Mouse (Mus musculus) hindbrain, postnatal 0 days (tissue): ENCODE data around the gene Slc25a1. TPM values are rescaled to one million over a fixed set of nuclear protein-coding genes. Genes with fewer than 3 reads are reported as not detected.

Source experiments
- ATAC-seq: fragments of 200-750 bp; cut with Nextera tagmentation; 2 replicates; pipeline ENCODE4 v1.8.0; 2017; ENCODE audit warnings: mild to moderate bottlenecking, moderate TSS enrichment, moderate library complexity
- DNase-seq: peaks from one replicate; pipeline ENCODE4 v3.0.0-alpha.2; 2015; ENCODE audit warnings: low spot score
- H3K27ac ChIP-seq: fragments of 300-500 bp; sonication (generic); 2 replicates; pipeline ENCODE4 v1.5.1; 2014; ENCODE audit warnings: mild to moderate bottlenecking
- H3K27me3 ChIP-seq: fragments of 300-500 bp; sonication (generic); 2 replicates; pipeline ENCODE4 v1.6.1; 2014; ENCODE audit warnings: low read length, mixed read lengths; ENCODE audit not compliant: insufficient read depth
- H3K36me3 ChIP-seq: fragments of 300-500 bp; sonication (generic); 2 replicates; pipeline ENCODE4 v1.6.1; 2014; ENCODE audit warnings: low read length, mixed read lengths; ENCODE audit not compliant: insufficient read depth
- H3K4me1 ChIP-seq: fragments of 300-500 bp; sonication (generic); 2 replicates; pipeline ENCODE4 v1.6.1; 2014; ENCODE audit warnings: antibody characterized with exemption, low read length, mixed read lengths; ENCODE audit not compliant: insufficient read depth
- H3K4me2 ChIP-seq: fragments of 300-500 bp; sonication (generic); 2 replicates; pipeline ENCODE4 v1.6.1; 2014; ENCODE audit warnings: low read depth, mild to moderate bottlenecking, low read length, moderate library complexity, mixed read lengths
- H3K4me3 ChIP-seq: fragments of 300-500 bp; sonication (generic); 2 replicates; pipeline ENCODE4 v1.5.1; 2014; ENCODE audit warnings: low read length
- H3K9ac ChIP-seq: fragments of 300-500 bp; sonication (generic); replicated peaks from 2 replicates; pipeline ENCODE4 v1.6.1; 2014; ENCODE audit warnings: mild to moderate bottlenecking, low read length, moderate library complexity, mixed read lengths
- H3K9me3 ChIP-seq: fragments of 300-500 bp; sonication (generic); 2 replicates; pipeline ENCODE4 v1.6.1; 2016; ENCODE audit warnings: low read length, mixed read lengths
- CTCF ChIP-seq: IDR thresholded peaks from 2 replicates; pipeline ENCODE4 v1.5.1; 2016; ENCODE audit warnings: antibody characterized with exemption, control low read depth, low read depth
- WGBS: fragments of 180-500 bp; shearing (Covaris S2); extraction: QIAGEN DNeasy Blood & Tissue Kit; methylation state at CpG from one replicate; pipeline ENCODE4 v1.1.7; 2014; 5-methylcytosine and 5-hydroxymethylcytosine counted together
- polyA plus RNA-seq: library from polyadenylated mRNA; unstranded; fragments of >200 nt; fragmentation: Nextera tagmentation; extraction: Ambion mirVana; gene quantifications from 2 replicates; pipeline ENCODE4 v1.2.1, GENCODE M21; 2015
- total RNA-seq: library from RNA; depleted of rRNA; stranded (reverse); fragments of >200 nt; gene quantifications from 2 replicates; pipeline ENCODE4 v1.2.3, GENCODE M21; 2014

Slc25a1 gene
- total and polyA plus RNA-seq, 2 experiments from 2014 or later: 151 to 228 TPM

DNA sequence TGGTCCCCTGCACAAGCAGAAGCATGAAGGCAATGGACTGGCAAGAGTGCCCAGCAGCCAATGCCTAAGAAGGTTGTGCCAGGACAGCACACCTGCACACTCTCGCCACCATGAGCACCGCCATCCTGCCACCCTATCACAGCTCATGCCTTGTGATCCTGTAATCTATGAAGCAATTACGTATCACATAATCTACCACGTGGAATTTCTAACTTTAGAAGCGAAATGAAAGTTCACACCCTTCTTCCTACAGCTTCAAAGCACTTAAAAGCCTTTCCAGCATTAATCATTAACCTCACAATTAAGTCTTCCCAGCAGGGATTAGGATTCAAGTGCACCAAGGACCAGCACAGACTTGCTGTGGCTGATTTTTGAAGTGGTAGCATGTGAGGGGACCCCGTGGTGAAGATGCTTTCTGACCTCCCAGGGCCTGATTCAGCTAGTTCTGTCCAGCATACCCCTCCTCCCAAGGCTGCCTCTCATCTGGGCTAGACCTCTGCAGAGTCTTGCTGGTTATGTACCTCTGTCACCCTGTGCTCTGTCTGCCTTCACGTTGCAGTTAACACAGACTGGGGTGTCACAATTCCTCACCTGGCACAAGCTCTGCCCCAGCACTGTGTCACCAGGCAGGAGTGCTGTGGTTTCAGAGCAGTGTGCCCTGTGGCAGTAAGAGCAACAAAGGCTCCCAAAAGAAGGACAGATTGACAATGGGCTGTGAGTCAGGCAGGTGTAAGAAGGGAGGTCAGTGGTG is 17.2 kb upstream of the Slc25a1 start:
- no peaks in the 10 kb centered on the region for H3K36me3 ChIP-seq
- H3K27ac ChIP-seq: no peak overlapping the region
- no peak overlapping the region for H3K4me3 ChIP-seq
- no peaks in the 10 kb centered on the region for H3K9me3 ChIP-seq
- DNase-seq (no peak), ATAC-seq (no peak)
- H3K4me2 ChIP-seq: no peak overlapping the region
- TF ChIP-seq CTCF: no peak
- H3K4me1 ChIP-seq: no peaks in the 10 kb centered on the region
- no peaks in the 10 kb centered on the region for H3K27me3 ChIP-seq
- H3K9ac ChIP-seq: no peak overlapping the region
- 57% methylated on average over 7 of the region's 7 CpGs for WGBS

DNA sequence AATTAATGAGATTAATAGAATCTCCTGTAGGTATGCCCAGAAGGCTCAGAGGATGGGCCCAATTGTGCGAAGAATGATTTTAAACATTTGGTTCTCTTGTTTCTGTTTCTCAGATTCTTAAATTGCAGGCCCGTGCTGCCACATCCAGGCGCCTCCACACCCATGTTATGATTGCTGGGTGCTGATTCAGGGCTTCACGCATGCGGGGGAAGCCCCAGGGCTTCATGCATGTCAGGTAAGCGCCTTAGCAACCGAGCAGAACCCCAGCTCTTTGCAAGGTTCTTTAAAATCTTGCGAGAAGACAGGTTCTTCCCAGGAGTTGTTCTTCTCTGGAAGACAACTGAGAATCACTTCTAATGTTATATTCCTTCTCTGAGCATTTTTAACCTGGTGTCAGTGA is 15.4 kb upstream of the Slc25a1 start:
- Histone ChIP-seq H3K27ac (no peak overlapping the region), H3K9ac (no peak overlapping the region), H3K4me2 (no peak overlapping the region), H3K27me3 (no peaks in the 10 kb centered on the region), H3K9me3 (no peaks in the 10 kb centered on the region), H3K36me3 (no peaks in the 10 kb centered on the region), H3K4me1 (no peaks in the 10 kb centered on the region), H3K4me3 (no peak overlapping the region)
- TF ChIP-seq CTCF: no peak
- no peak for DNase-seq
- no peak for ATAC-seq
- 70% methylated on average over 8 of the region's 8 CpGs for WGBS

DNA sequence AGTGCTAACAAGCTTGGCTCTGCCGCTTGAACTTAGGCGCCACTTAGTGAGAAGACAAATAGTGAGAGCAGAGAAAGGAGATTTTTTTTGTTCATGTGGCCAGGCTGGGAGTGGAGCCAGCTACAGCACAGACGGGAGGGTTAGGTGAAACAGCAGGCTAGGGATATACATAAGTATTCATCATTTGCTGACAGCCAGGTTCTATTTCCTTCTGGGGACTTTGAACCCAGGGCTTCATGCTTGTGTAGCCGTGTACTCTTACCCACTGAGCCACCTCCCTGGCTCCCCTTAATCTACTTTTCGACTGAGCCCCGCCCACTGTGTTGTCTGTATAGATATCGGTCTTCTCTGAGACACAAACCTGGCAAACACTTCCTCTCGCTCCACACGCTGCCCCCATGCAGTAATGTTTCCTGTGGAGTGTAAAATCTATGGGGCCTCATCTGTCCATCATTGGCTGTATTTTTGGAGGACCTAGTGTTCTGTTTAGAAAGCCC is 11.3 kb upstream of the Slc25a1 start:
- WGBS: 31% methylated on average over 9 of the region's 9 CpGs
- H3K4me1 ChIP-seq: no peaks in the 10 kb centered on the region
- H3K27ac ChIP-seq: no peak overlapping the region
- no peaks in the 10 kb centered on the region for H3K9me3 ChIP-seq
- ATAC-seq (no peak; the same call in 1 of the 2 replicates), DNase-seq (no peak)
- 0 out of 2 replicates have a peak, but pooled peaks cover 4% of the 10 kb centered on the region for H3K27me3 ChIP-seq
- H3K4me3 ChIP-seq: no peak overlapping the region
- H3K36me3 ChIP-seq: no peaks in the 10 kb centered on the region
- H3K9ac ChIP-seq: no peak overlapping the region
- no peak for TF ChIP-seq CTCF
- 0 out of 2 replicates have a peak overlapping the region, but pooled peaks have one; percentile 11 for H3K4me2 ChIP-seq

DNA sequence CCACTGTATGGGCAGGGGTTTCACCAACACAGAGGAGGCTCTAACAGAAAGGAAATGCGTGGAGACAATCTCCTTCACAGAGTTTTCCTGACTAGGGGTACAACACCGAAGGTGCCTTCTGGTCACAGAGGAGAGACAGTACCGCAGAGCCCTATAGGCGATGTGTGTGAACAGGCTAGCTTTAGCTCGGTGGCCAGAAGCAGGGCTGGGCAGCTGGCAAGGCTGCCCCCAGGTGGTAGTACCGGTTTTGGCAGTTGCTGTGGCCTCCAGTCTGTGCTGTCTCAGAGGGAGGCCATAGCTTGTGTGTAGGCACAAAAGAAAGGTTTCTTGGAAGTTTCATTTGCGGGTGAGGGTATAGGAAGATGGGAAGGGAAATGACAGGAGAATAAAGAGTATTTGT is 10.8 kb upstream of the Slc25a1 start:
- no peaks in the 10 kb centered on the region for H3K9me3 ChIP-seq
- no peaks in the 10 kb centered on the region for H3K36me3 ChIP-seq
- peak; percentile 73 for TF ChIP-seq CTCF
- H3K27me3 ChIP-seq: 0 out of 2 replicates have a peak, but pooled peaks cover 4% of the 10 kb centered on the region
- DNase-seq: peak; percentile 72
- 6% methylated on average over 7 of the region's 7 CpGs for WGBS
- peak; percentile 86 for ATAC-seq
- no peak overlapping the region for H3K27ac ChIP-seq
- 0 out of 2 replicates have a peak overlapping the region, but pooled peaks have one; percentile 11 for H3K4me2 ChIP-seq
- no peaks in the 10 kb centered on the region for H3K4me1 ChIP-seq
- no peak overlapping the region for H3K9ac ChIP-seq
- H3K4me3 ChIP-seq: no peak overlapping the region

DNA sequence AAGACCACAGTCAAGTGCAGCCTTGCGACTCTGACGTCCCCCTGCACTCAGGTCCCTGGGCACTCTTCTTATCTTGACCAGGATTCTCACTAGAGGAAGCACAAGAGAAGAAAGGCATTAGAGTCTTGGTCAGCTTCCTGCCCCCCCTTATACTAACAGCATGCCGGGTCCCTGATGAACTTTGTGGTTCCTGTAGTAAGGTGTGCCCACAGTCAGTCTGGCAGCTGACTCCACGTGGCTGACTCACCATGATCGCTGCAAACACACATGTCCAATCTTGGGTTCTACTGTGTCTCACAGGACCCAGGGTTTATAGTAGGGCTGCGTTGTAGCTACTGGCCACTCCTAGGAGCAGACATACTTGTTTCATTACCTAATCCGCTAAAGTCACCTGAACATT is 10.2 kb upstream of the Slc25a1 start:
- Histone ChIP-seq H3K9me3 (no peaks in the 10 kb centered on the region), H3K4me1 (no peaks in the 10 kb centered on the region), H3K9ac (no peak overlapping the region), H3K36me3 (no peaks in the 10 kb centered on the region), H3K27ac (no peak overlapping the region), H3K27me3 (0 out of 2 replicates have a peak, but pooled peaks cover 4% of the 10 kb centered on the region), H3K4me3 (no peak overlapping the region), H3K4me2 (no peak overlapping the region)
- no peak for ATAC-seq
- DNase-seq: no peak
- TF ChIP-seq CTCF: no peak
- 81% methylated on average over 7 of the region's 7 CpGs for WGBS

DNA sequence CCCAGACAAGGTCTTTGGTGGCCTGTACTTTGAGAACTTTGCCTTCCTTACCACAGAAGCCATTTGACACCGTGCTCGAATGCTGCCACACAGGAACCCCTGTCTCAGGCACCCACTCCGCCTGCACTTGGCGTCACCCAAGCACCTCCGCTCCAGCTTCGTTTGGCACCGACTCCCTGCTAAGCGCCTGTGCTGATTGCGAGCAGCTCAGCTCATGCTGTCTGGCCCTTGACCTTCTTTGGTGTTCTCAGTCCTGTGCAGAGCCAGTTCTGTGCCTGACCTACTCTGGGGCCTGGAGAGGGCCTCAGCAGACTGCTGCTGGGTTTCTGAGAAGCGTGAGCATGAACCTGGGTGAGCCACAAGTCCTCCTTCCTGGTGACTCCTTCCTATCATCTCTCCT is 8.8 kb upstream of the Slc25a1 start:
- no peak for TF ChIP-seq CTCF
- DNase-seq: no peak
- WGBS: 82% methylated on average over 10 of the region's 10 CpGs

DNA sequence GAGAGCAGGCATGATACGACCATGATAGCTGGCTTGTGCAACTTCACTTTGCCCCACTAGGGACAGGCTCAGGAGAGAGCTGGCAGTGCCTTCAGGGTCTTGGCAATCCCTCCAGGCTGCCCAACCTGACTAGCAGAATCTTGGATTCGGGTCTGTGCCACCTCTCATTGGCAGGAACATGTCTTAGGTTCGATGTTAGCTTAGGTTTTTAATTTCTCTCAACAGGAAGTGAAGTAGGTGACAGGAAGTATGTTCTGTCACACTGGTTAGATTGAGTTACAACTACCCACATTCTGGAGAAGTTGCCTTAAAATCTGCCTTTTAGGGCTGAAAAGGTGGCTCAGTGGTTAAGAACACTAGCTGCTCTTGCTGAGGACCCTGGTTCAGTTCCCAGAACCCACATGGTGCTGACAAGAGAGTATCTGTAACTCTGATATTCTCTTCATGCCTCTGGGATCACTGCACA is 6.5 kb upstream of the Slc25a1 start:
- H3K9me3 ChIP-seq: no peaks in the 10 kb centered on the region
- H3K27me3 ChIP-seq: 0 out of 2 replicates have a peak, but pooled peaks cover 4% of the 10 kb centered on the region
- DNase-seq: no peak
- H3K27ac ChIP-seq: no peak overlapping the region
- no peak overlapping the region for H3K9ac ChIP-seq
- no peak overlapping the region for H3K4me3 ChIP-seq
- no peak overlapping the region for H3K4me2 ChIP-seq
- peak; percentile 15; the same call in 1 of the 2 replicates for TF ChIP-seq CTCF
- no peak for ATAC-seq
- no peaks in the 10 kb centered on the region for H3K36me3 ChIP-seq
- no peaks in the 10 kb centered on the region for H3K4me1 ChIP-seq
- WGBS: 64% methylated on average over 3 of the region's 3 CpGs

More for the DNA sequence above, 8.8 kb upstream of the Slc25a1 start:
- H3K9ac ChIP-seq: no peak overlapping the region
- no peak overlapping the region for H3K4me3 ChIP-seq
- no peak overlapping the region for H3K4me2 ChIP-seq
- H3K36me3 ChIP-seq: no peaks in the 10 kb centered on the region
- ATAC-seq: no peak
- 0 out of 2 replicates have a peak, but pooled peaks cover 4% of the 10 kb centered on the region for H3K27me3 ChIP-seq
- no peak overlapping the region for H3K27ac ChIP-seq
- H3K4me1 ChIP-seq: no peaks in the 10 kb centered on the region
- no peaks in the 10 kb centered on the region for H3K9me3 ChIP-seq
